Mouse (Mus musculus): ENCODE measurements at regions not wholly inside any gene's neighbourhood (a gene's known extent, or its start where the extent isn't known, plus 50 kb on each side); places are given as distances from the start of the nearest gene placed in this dataset.

DNA sequence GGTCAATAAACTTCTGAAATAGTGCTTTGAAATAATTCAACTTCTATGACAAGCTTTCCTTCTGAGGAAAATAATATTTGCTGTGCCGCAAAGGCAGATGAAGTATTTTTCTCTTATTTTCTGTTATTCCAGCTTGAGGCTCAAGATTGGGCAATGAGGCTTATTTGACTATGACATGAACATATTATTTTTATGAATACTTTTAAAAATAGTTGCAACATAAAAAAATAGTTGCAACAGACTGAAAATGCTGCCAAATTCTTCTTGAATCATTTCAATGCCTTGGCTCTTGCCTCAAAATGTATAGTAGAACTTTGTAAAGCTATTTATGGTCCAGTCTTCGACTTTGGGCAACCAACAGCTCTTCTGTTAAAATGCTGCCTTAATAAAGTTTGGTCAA, 156.7 kb upstream of the Avpr1a start:
- Histone ChIP-seq H3K9ac (replicated peaks) (no peak overlapping the region), H3K4me1 (replicated peaks; ENCODE audit: control insufficient read depth in 2 of 2, insufficient read depth in 2 of 2, low read length in 1 of 2) (no peaks in the 10 kb centered on the region), H3K4me3 (ENCODE audit: insufficient read depth in 1 of 2, low read depth in 2 of 2, low read length in 2 of 2) (no peak overlapping the region), H3K27ac (no peak overlapping the region), H3K4me2 (ENCODE audit: low read depth) (no peak overlapping the region), H3K36me3 (replicated peaks; ENCODE audit: control insufficient read depth, insufficient read depth, low read depth) (no peaks in the 10 kb centered on the region), H3K9me3 (ENCODE audit: control insufficient read depth, low read length) (no peaks in the 10 kb centered on the region), H3K27me3 (ENCODE audit: control insufficient read depth, insufficient read depth, low read length) (no peaks in the 10 kb centered on the region)
- ATAC-seq (ENCODE audit: insufficient read depth) (no peak), DNase-seq (ENCODE audit: low read depth in 3 of 3, low spot score in 3 of 3) (no peak)
- 56% methylated on average over 2 of the region's 2 CpGs for WGBS (ENCODE audit: insufficient replicate concordance)
- TF ChIP-seq EP300 (IDR thresholded peaks at IDR 0.05; ENCODE audit: low read depth): no peak
- no peak for TF ChIP-seq CTCF (IDR thresholded peaks at IDR 0.05; ENCODE audit: low read depth)

DNA sequence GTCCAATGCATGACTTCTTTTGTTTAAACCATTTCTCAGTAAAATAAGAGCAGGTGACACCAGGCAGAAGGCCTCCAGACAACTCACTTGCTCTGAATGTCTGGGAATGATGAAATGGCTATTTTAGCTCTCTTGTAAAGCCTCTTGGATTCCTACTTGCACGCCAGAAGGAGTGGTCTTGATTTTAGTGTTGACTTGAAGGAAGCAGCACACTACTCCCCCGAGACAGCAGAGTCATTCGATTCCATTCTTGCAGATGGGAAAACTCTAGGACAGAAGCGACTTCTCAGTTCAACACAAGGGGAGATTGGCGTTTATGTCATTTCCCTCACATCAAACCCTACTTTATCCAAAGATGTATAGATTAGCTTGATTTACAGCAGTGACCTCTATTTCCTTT, 157.2 kb upstream of the Avpr1a start:
- DNase-seq (ENCODE audit: low read depth in 3 of 3, low spot score in 3 of 3) (no peak), ATAC-seq (ENCODE audit: insufficient read depth) (no peak)
- no peaks in the 10 kb centered on the region for H3K4me1 ChIP-seq (replicated peaks; ENCODE audit: control insufficient read depth in 2 of 2, insufficient read depth in 2 of 2, low read length in 1 of 2)
- no peaks in the 10 kb centered on the region for H3K27me3 ChIP-seq (ENCODE audit: control insufficient read depth, insufficient read depth, low read length)
- no peaks in the 10 kb centered on the region for H3K36me3 ChIP-seq (replicated peaks; ENCODE audit: control insufficient read depth, insufficient read depth, low read depth)
- H3K27ac ChIP-seq: no peak overlapping the region
- no peak overlapping the region for H3K4me3 ChIP-seq (ENCODE audit: insufficient read depth in 1 of 2, low read depth in 2 of 2, low read length in 2 of 2)
- no peak overlapping the region for H3K4me2 ChIP-seq (ENCODE audit: low read depth)
- H3K9me3 ChIP-seq (ENCODE audit: control insufficient read depth, low read length): no peaks in the 10 kb centered on the region
- WGBS (ENCODE audit: insufficient replicate concordance): 53% methylated on average over 5 of the region's 5 CpGs
- H3K9ac ChIP-seq (replicated peaks): no peak overlapping the region
- TF ChIP-seq EP300 (IDR thresholded peaks at IDR 0.05; ENCODE audit: low read depth) (no peak), CTCF (IDR thresholded peaks at IDR 0.05; ENCODE audit: low read depth) (no peak)

DNA sequence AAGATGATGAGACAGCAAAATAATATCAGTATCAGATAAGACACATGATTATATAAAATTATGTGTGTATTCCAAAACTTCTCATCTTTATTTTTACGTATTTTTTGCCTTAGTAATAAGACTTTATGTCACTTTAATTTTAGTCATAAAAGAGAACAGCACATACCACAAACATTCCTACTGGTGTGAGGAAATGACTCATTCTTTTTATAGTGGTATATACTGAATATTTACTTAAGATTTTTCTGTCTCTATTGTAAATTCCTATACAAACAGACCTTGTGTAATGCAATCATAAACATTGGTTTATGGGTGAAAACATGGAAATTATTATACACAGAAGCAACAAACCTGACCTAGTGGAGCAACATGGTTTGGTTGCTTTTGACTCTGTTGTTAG, 173.4 kb upstream of the Avpr1a start:
- TF ChIP-seq CTCF (IDR thresholded peaks at IDR 0.05; ENCODE audit: low read depth): no peak
- TF ChIP-seq EP300 (IDR thresholded peaks at IDR 0.05; ENCODE audit: low read depth): no peak
- H3K27me3 ChIP-seq (ENCODE audit: control insufficient read depth, insufficient read depth, low read length): no peaks in the 10 kb centered on the region
- H3K4me1 ChIP-seq (replicated peaks; ENCODE audit: control insufficient read depth in 2 of 2, insufficient read depth in 2 of 2, low read length in 1 of 2): no peaks in the 10 kb centered on the region
- no peak overlapping the region for H3K4me3 ChIP-seq (ENCODE audit: insufficient read depth in 1 of 2, low read depth in 2 of 2, low read length in 2 of 2)
- no peak overlapping the region for H3K4me2 ChIP-seq (ENCODE audit: low read depth)
- H3K9ac ChIP-seq (replicated peaks): no peak overlapping the region
- no peaks in the 10 kb centered on the region for H3K36me3 ChIP-seq (replicated peaks; ENCODE audit: control insufficient read depth, insufficient read depth, low read depth)
- DNase-seq (ENCODE audit: low read depth in 3 of 3, low spot score in 3 of 3) (no peak), ATAC-seq (ENCODE audit: insufficient read depth) (no peak)
- no peak overlapping the region for H3K27ac ChIP-seq
- 68% methylated on average over 1 of the region's 1 CpGs for WGBS (ENCODE audit: insufficient replicate concordance)
- H3K9me3 ChIP-seq (ENCODE audit: control insufficient read depth, low read length): no peaks in the 10 kb centered on the region

DNA sequence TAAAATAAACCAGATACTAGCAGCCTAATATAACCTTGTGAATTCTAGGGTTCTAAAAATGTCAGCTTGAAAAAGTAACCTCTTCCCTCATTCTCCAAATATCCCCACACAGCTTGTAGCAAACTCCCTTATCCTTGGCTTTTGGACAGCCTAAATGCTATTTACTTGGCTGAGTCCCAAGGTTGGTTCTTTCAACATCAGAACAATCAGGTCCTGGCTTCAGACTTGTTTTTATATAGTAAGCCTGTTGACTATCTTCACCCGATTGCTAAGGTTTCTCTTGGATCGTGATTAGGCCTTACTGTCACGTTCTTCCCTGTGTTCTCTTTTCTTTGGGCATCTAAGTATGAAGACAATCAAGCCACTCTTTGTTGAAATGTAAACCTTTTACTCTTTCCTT, 174.1 kb upstream of the Avpr1a start:
- Histone ChIP-seq H3K9ac (replicated peaks) (no peak overlapping the region), H3K9me3 (ENCODE audit: control insufficient read depth, low read length) (no peaks in the 10 kb centered on the region), H3K27me3 (ENCODE audit: control insufficient read depth, insufficient read depth, low read length) (no peaks in the 10 kb centered on the region), H3K27ac (no peak overlapping the region), H3K36me3 (replicated peaks; ENCODE audit: control insufficient read depth, insufficient read depth, low read depth) (no peaks in the 10 kb centered on the region), H3K4me3 (ENCODE audit: insufficient read depth in 1 of 2, low read depth in 2 of 2, low read length in 2 of 2) (no peak overlapping the region), H3K4me1 (replicated peaks; ENCODE audit: control insufficient read depth in 2 of 2, insufficient read depth in 2 of 2, low read length in 1 of 2) (no peaks in the 10 kb centered on the region), H3K4me2 (ENCODE audit: low read depth) (no peak overlapping the region)
- no peak for ATAC-seq (ENCODE audit: insufficient read depth)
- no peak for DNase-seq (ENCODE audit: low read depth in 3 of 3, low spot score in 3 of 3)
- WGBS (ENCODE audit: insufficient replicate concordance): 62% methylated on average over 3 of the region's 3 CpGs
- TF ChIP-seq EP300 (IDR thresholded peaks at IDR 0.05; ENCODE audit: low read depth) (no peak), CTCF (IDR thresholded peaks at IDR 0.05; ENCODE audit: low read depth) (no peak)

DNA sequence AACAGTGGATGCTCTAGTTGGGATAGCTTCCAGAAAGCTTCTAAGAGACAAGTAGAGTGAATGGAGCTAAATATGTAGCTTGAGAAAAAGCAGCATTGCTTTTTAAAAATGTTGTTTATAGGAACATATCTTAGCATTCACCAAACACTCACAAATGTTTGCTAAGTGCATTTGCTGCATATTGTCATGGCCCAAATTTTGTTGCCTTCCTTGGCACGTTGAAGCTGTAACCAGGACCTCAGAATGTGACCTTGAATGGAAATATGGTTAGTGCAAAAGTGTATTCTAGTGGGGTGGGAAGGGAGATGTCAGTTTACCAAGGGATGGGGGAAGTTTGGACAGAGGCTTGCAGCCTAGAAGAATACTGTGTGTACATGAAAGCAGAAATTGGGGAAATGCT, 166.9 kb upstream of the Rxylt1 start:
- Histone ChIP-seq H3K4me1 (replicated peaks; ENCODE audit: control insufficient read depth in 2 of 2, insufficient read depth in 2 of 2, low read length in 1 of 2) (no peaks in the 10 kb centered on the region), H3K9me3 (ENCODE audit: control insufficient read depth, low read length) (no peaks in the 10 kb centered on the region), H3K4me2 (ENCODE audit: low read depth) (no peak overlapping the region), H3K27ac (no peak overlapping the region), H3K36me3 (replicated peaks; ENCODE audit: control insufficient read depth, insufficient read depth, low read depth) (no peaks in the 10 kb centered on the region), H3K9ac (replicated peaks) (no peak overlapping the region), H3K27me3 (ENCODE audit: control insufficient read depth, insufficient read depth, low read length) (no peaks in the 10 kb centered on the region), H3K4me3 (ENCODE audit: insufficient read depth in 1 of 2, low read depth in 2 of 2, low read length in 2 of 2) (no peak overlapping the region)
- ATAC-seq (ENCODE audit: insufficient read depth) (no peak), DNase-seq (ENCODE audit: low read depth in 3 of 3, low spot score in 3 of 3) (no peak)
- WGBS (ENCODE audit: insufficient replicate concordance): 23% methylated on average over 1 of the region's 1 CpGs
- TF ChIP-seq EP300 (IDR thresholded peaks at IDR 0.05; ENCODE audit: low read depth) (no peak), CTCF (IDR thresholded peaks at IDR 0.05; ENCODE audit: low read depth) (no peak)

Measured in liver, embryonic 14.5 days (tissue).